Mouse (Mus musculus) brain, adult 10 weeks (tissue): ENCODE measurements around the gene Sympk. TPM values are rescaled to one million over a fixed set of nuclear protein-coding genes. Genes with fewer than 3 reads are reported as not detected.

Experiments
- polyA plus RNA-seq: library from polyadenylated mRNA; stranded (reverse); fragments of 350-450 nt; fragmentation: Illumina TruSeq; extraction: RNeasy Lipid Tissue Mini Kit (QIAGEN cat#74804); gene quantifications from one replicate; pipeline ENCODE4 v1.2.3, GENCODE M21; 2015; ENCODE audit warnings: low read depth, low replicate concordance

The Sympk gene
- polyA plus RNA-seq = 81.7 TPM

GRCm38 (mm10) chr7:19024096-19024506 lies at the start of gene Sympk:
TSS of gene Sympk (plus strand) at chr7:19024377.

GRCm38 (mm10) chr7:18987100-18987499 lies 37.1 kb upstream of the Sympk start, which contains the start of gene Nanos2:
TSS of gene Nanos2 (plus strand) at chr7:18987400.

GRCm38 (mm10) chr7:18990601-18991295 lies 33.4 kb upstream of the Sympk start, which contains the start of gene Mypop:
TSS of gene Mypop (plus strand) at chr7:18991245.

GRCm38 (mm10) chr7:19003902-19004630 lies 20.1 kb upstream of the Sympk start, which contains the start of gene Irf2bp1:
TSS of gene Irf2bp1 (plus strand) at chr7:19004044.

GRCm38 (mm10) chr7:19023357-19023814 lies 791 bp upstream of the Sympk start, which contains the start of gene Foxa3:
TSS of gene Foxa3 (minus strand) at chr7:19023538.

GRCm38 (mm10) chr7:19054047-19054776 lies 30.0 kb downstream of the Sympk start, which contains the start of gene Rsph6a:
TSS of gene Rsph6a (plus strand) at chr7:19054690.

GRCm38 (mm10) chr7:19075723-19076585 lies 51.8 kb downstream of the Sympk start, which contains the start of gene Dmwd:
TSS of gene Dmwd (plus strand) at chr7:19076227.

GRCm38 (mm10) chr7:19083701-19084100 lies 59.5 kb downstream of the Sympk start, which contains the start of gene Dmpk:
TSS of gene Dmpk (plus strand) at chr7:19083849.

GRCm38 (mm10) chr7:19094471-19094825 lies 70.3 kb downstream of the Sympk start, which contains the start of gene Six5:
TSS of gene Six5 (plus strand) at chr7:19094594.

Other genes with a start within 250 kb of the Sympk start
- gene Psg19, start 225.9 kb upstream of the Sympk start, polyA plus RNA-seq = not detected
- gene Psg17, start 202.8 kb upstream of the Sympk start, polyA plus RNA-seq = not detected
- gene Mill2, start 184.4 kb upstream of the Sympk start, polyA plus RNA-seq = 2.0 TPM
- gene Pglyrp1, start 153.0 kb upstream of the Sympk start, polyA plus RNA-seq = 23.2 TPM
- 11.0 TPM for gene Ccdc61, start 114.0 kb upstream of the Sympk start, polyA plus RNA-seq
- 20.2 TPM for gene Nova2, start 98.5 kb upstream of the Sympk start, polyA plus RNA-seq
- gene Nanos2, start 37.0 kb upstream of the Sympk start, polyA plus RNA-seq = 0.30 TPM
- gene Mypop, start 33.1 kb upstream of the Sympk start, polyA plus RNA-seq = 33.4 TPM
- 28.9 TPM for gene Irf2bp1, start 20.3 kb upstream of the Sympk start, polyA plus RNA-seq
- not detected for gene Foxa3, start 839 bp upstream of the Sympk start, polyA plus RNA-seq
- 0.18 TPM for gene Rsph6a, start 30.3 kb downstream of the Sympk start, polyA plus RNA-seq
- gene Dmwd, start 51.9 kb downstream of the Sympk start, polyA plus RNA-seq = 108 TPM
- 19.0 TPM for gene Dmpk, start 59.5 kb downstream of the Sympk start, polyA plus RNA-seq
- 1.9 TPM for gene Six5, start 70.2 kb downstream of the Sympk start, polyA plus RNA-seq
- 0.33 TPM for gene Gm4969, start 94.0 kb downstream of the Sympk start, polyA plus RNA-seq
- 7.9 TPM for gene Fbxo46, start 95.5 kb downstream of the Sympk start, polyA plus RNA-seq
- gene Qpctl, start 124.9 kb downstream of the Sympk start, polyA plus RNA-seq = 14.4 TPM
- 82.5 TPM for gene Snrpd2, start 125.3 kb downstream of the Sympk start, polyA plus RNA-seq
- 1.8 TPM for gene Gipr, start 141.8 kb downstream of the Sympk start, polyA plus RNA-seq
- gene Eml2, start 152.0 kb downstream of the Sympk start, polyA plus RNA-seq = 113 TPM
- 3.4 TPM for gene Gpr4, start 188.2 kb downstream of the Sympk start, polyA plus RNA-seq
- 44.3 TPM for gene Opa3, start 204.0 kb downstream of the Sympk start, polyA plus RNA-seq
- 14.7 TPM for gene Vasp, start 247.4 kb downstream of the Sympk start, polyA plus RNA-seq